Mouse (Mus musculus) embryo, embryonic 11.5 days (tissue): ENCODE results near the gene Gnb5.
A peak's percentile ranks its signal among the peaks of the same experiment; 100 is the strongest.

Source experiments
- DNase-seq: peaks from one replicate; pipeline ENCODE4 v3.0.0-alpha.2; 2012; ENCODE audit warnings: low read depth, low spot score

Gnb5 gene

GRCm38 (mm10) chr9:75306126-75306898, at the start of gene Gnb5:
Gene Gnb5 (plus strand): TSS chr9:75306288.
- no peak for DNase-seq

GRCm38 (mm10) chr9:75258792-75259191, 47.3 kb upstream of the Gnb5 start:
- DNase-seq: no peak

- no peak for DNase-seq
These were observed 46.4 kb upstream of the Gnb5 start for GRCm38 (mm10) chr9:75259656-75260055.

- DNase-seq: peak; percentile 40
These were observed 44.7 kb upstream of the Gnb5 start for GRCm38 (mm10) chr9:75261332-75261872.

GRCm38 (mm10) chr9:75262235-75262826, 43.8 kb upstream of the Gnb5 start:
- DNase-seq: no peak

GRCm38 (mm10) chr9:75264008-75264718, 41.9 kb upstream of the Gnb5 start:
- no peak for DNase-seq

- DNase-seq: no peak
These were observed 38.9 kb upstream of the Gnb5 start for GRCm38 (mm10) chr9:75267147-75267546.

GRCm38 (mm10) chr9:75270382-75270781, 35.7 kb upstream of the Gnb5 start:
- no peak for DNase-seq

- no peak for DNase-seq
These were observed 34.5 kb upstream of the Gnb5 start for GRCm38 (mm10) chr9:75271539-75271938.

- no peak for DNase-seq
These were observed 32.4 kb upstream of the Gnb5 start for GRCm38 (mm10) chr9:75273646-75274045.

- DNase-seq: no peak
These were observed 31.6 kb upstream of the Gnb5 start for GRCm38 (mm10) chr9:75274486-75274885.

GRCm38 (mm10) chr9:75275051-75275450, 31.0 kb upstream of the Gnb5 start:
- no peak for DNase-seq

- DNase-seq: no peak
These were observed 25.3 kb upstream of the Gnb5 start for GRCm38 (mm10) chr9:75280814-75281213.

- no peak for DNase-seq
These were observed 23.9 kb upstream of the Gnb5 start for GRCm38 (mm10) chr9:75282179-75282578.

GRCm38 (mm10) chr9:75282830-75283229, 23.3 kb upstream of the Gnb5 start:
- peak; percentile 42 for DNase-seq

GRCm38 (mm10) chr9:75283636-75284035, 22.5 kb upstream of the Gnb5 start:
- no peak for DNase-seq

GRCm38 (mm10) chr9:75285363-75285762, 20.7 kb upstream of the Gnb5 start:
- no peak for DNase-seq

GRCm38 (mm10) chr9:75287636-75288035, 18.5 kb upstream of the Gnb5 start:
- no peak for DNase-seq

- DNase-seq: no peak
These were observed 16.5 kb upstream of the Gnb5 start for GRCm38 (mm10) chr9:75289545-75289944.

GRCm38 (mm10) chr9:75299342-75299741, 6.7 kb upstream of the Gnb5 start:
- no peak for DNase-seq

- DNase-seq: no peak
These were observed 3.1 kb upstream of the Gnb5 start for GRCm38 (mm10) chr9:75303033-75303432.

- no peak for DNase-seq
These were observed 2.3 kb upstream of the Gnb5 start for GRCm38 (mm10) chr9:75303701-75304261.
